Mouse (Mus musculus) erythroblast, embryonic 14.5 days (primary cell): ENCODE data around the gene Phtf1.

Experiments
- GATA1 ChIP-seq: IDR thresholded peaks from 2 replicates; pipeline ENCODE4 v1.6.1; 2012; ENCODE audit warnings: low read length, inconsistent platforms, mixed read lengths
- TAL1 ChIP-seq: IDR thresholded peaks from 3 replicates; pipeline ENCODE4 v1.6.1; 2012; ENCODE audit warnings: low read length, inconsistent platforms, mixed read lengths

DNA sequence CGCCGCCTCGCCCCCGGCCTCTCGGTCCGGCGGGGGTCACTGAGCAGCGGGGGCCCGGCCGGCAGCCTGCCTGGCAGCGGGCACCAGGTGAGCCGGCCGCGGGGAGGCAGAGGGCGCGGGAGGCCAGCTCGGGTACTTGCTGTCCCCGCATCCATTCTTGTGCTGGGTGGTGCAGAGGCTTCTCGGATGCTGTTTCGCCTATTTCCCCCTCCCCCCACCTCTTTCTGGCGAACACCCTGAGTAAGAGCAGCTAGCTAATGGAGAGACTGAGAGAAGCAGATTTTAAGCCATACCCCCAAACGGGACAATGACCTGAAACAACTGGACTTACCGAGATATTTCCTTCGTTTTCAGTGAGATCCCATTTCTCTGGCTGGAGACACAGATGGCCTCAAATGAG lies 791 bp downstream of the Phtf1 start:
- TF ChIP-seq GATA1 (no peak), TAL1 (no peak)
